Mouse (Mus musculus): ENCODE data around the gene Olfr462.

- TF ChIP-seq EP300 (IDR thresholded peaks at IDR 0.05) (no peak), CTCF (IDR thresholded peaks at IDR 0.05) (no peak)
These were observed 28.2 kb upstream of the Olfr462 start for GRCm38 (mm10) chr11:87920301-87920700.

Data from lung, postnatal 0 days (tissue).